Mouse (Mus musculus): ENCODE data around the gene Rem2. TPM values are rescaled to one million over a fixed set of nuclear protein-coding genes. Genes with fewer than 3 reads are reported as not detected.

Rem2 gene
- total RNA-seq, 2 experiments from 2014 or later, result 7.4 to 9.6 TPM

Other genes with a start within 250 kb of the Rem2 start
- 100 to 1,000 TPM; 118 to 127 TPM for gene Dad1, start 222.0 kb upstream of the Rem2 start, total RNA-seq (2021)
- gene Abhd4, start 221.9 kb upstream of the Rem2 start, total RNA-seq (2021), result 10 to 100 TPM; 50.3 to 51.0 TPM
- gene Olfr49, start 191.2 kb upstream of the Rem2 start, total RNA-seq (2021), result not detected
- gene Oxa1l, start 115.3 kb upstream of the Rem2 start, total RNA-seq (2021), result 10 to 100 TPM; 61.3 to 65.4 TPM
- 1 to 10 TPM; 1.5 to 2.5 TPM for gene Slc7a7, start 58.3 kb upstream of the Rem2 start, total RNA-seq (2021)
- gene Mrpl52, start 49.2 kb upstream of the Rem2 start, total RNA-seq (2021), result 10 to 100 TPM; 79.5 to 91.5 TPM
- 10 to 100 TPM; 19.0 to 22.0 TPM for gene Mmp14, start 44.5 kb upstream of the Rem2 start, total RNA-seq (2021)
- 10 to 100 TPM; 23.2 to 31.3 TPM for gene Lrp10, start 12.0 kb upstream of the Rem2 start, total RNA-seq (2021)
- gene Prmt5, start 41.4 kb downstream of the Rem2 start, total RNA-seq (2021), result 10 to 100 TPM; 69.4 to 72.0 TPM
- gene Haus4, start 78.5 kb downstream of the Rem2 start, total RNA-seq (2021), result 1 to 10 TPM; 2.4 to 4.9 TPM
- gene Ajuba, start 101.5 kb downstream of the Rem2 start, total RNA-seq (2021), result 1 to 10 TPM; 2.7 to 3.1 TPM
- gene 4931414P19Rik, start 129.9 kb downstream of the Rem2 start, total RNA-seq (2021), result 1 to 10 TPM; 4.4 to 7.4 TPM
- 100 to 1,000 TPM; 185 to 188 TPM for gene Psmb5, start 141.9 kb downstream of the Rem2 start, total RNA-seq (2021)
- gene Psmb11, start 145.3 kb downstream of the Rem2 start, total RNA-seq (2021), result under 1 TPM in 1 of 2 experiments, not detected in 1; 0.30 TPM
- not detected for gene Gm17606, start 164.9 kb downstream of the Rem2 start, total RNA-seq (2021)
- gene Cdh24, start 165.3 kb downstream of the Rem2 start, total RNA-seq (2021), result 10 to 100 TPM; 10.5 to 12.2 TPM
- gene 1700123O20Rik, start 210.1 kb downstream of the Rem2 start, total RNA-seq (2021), result 10 to 100 TPM; 23.4 to 23.8 TPM
- 100 to 1,000 TPM; 183 to 184 TPM for gene Acin1, start 210.8 kb downstream of the Rem2 start, total RNA-seq (2021)
- gene Gm29776, start 222.7 kb downstream of the Rem2 start, total RNA-seq (2021), result not detected
- not detected for gene Cebpe, start 236.1 kb downstream of the Rem2 start, total RNA-seq (2021)

Measured in left cerebral cortex, postnatal 14 days (tissue).